Mouse (Mus musculus): ENCODE measurements around the gene Emc8.

Emc8 gene

GRCm38 (mm10) chr8:120642031-120642662 is 26.2 kb downstream of the Emc8 start:
- DNase-seq (ENCODE audit: low read depth in 2 of 2, low spot score in 2 of 2) = no peak

GRCm38 (mm10) chr8:120641245-120641644 is 27.1 kb downstream of the Emc8 start:
- no peak for DNase-seq (ENCODE audit: low read depth in 2 of 2, low spot score in 2 of 2)

DNA sequence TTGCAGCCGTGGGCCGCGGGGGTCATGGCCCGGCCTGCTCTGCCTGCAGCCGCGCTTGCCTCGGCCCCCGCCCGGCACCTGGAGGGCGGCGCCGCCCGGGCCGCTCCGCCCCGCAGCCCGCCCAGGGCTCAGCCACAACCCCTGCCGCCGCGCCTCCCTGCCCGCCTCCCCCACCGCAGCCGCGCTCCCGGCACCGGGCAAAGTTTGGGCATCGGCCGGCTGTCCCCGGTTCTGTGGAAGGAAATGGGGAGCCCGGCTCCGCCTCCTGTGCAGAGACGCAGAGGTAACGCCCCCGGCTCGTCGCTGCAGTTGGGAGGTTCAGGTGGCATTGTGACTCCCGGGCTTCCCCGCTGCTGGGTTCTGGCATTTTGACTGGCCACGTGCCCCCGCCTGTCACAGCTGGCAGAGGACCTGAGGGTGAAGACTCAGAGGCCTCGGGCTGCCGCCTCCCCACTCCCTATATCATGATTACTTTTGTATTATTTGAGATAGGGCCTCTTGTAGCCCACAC is 34.0 kb downstream of the Emc8 start:
- peak; percentile 42 to 43 for DNase-seq (ENCODE audit: low read depth in 2 of 2, low spot score in 2 of 2)

- DNase-seq (ENCODE audit: low read depth in 2 of 2, low spot score in 2 of 2) = no peak
These were observed 34.6 kb downstream of the Emc8 start for GRCm38 (mm10) chr8:120633665-120634271.

DNA sequence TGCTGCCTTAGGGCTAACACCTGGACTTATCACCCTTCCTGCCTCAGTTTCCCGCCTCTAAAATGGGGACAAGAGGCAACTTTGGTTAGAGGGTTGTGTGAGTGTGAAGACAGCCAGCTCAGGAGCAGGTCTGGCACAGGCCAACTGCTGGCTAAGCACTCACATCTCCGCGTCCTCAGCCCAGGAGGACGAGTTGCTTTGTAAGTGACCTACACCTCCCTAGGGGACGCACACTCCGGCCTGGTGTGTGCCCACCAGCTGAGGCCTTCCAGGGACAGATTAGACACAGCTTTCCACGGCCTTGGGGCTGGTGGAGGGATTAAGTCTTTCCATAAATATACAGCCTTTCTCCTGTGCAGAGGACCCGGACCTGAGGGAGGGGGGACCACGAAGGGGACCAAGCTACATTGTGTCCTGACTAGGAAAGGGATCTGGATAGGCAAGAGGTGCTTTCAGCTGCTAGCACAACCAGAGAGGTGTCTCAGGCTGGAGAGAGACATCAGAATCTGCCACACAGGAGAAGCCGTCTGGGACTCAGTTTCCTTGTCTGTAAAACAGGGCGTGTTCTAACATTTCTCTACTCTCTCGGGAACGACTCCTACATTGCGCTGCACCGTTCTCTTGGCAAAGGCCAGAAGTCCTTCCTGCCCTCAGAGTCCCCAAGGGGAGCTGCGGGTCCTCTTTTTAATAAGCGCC is 35.3 kb downstream of the Emc8 start:
- DNase-seq (ENCODE audit: low read depth in 2 of 2, low spot score in 2 of 2) = no peak

- DNase-seq (ENCODE audit: low read depth in 2 of 2, low spot score in 2 of 2) = no peak
These were observed 36.7 kb downstream of the Emc8 start for GRCm38 (mm10) chr8:120631441-120632375.

DNA sequence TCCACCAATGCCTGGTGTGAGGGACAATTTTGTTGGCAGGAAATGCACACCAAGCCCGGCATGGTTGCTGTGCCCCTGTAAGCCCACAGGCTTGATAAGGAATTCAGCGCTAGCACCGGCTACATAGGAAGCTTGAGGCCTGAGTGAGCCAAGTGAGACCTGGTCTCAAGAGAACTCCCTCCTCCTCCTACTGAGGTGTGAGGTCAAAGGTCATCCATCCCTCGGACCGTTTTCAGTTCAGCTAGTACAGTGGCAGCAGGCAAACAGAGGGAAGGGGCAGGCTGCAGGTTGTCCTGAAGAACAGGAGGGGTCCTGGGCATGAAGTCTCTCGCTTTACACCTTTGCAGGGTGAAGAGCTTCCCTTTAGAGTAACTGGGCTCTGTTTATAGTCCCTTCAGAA is 37.5 kb downstream of the Emc8 start:
- no peak for DNase-seq (ENCODE audit: low read depth in 2 of 2, low spot score in 2 of 2)

- DNase-seq (ENCODE audit: low read depth in 2 of 2, low spot score in 2 of 2) = no peak
These were observed 38.3 kb downstream of the Emc8 start for GRCm38 (mm10) chr8:120630031-120630430.

- DNase-seq (ENCODE audit: low read depth in 2 of 2, low spot score in 2 of 2) = no peak
These were observed 41.1 kb downstream of the Emc8 start for GRCm38 (mm10) chr8:120627298-120627697.

GRCm38 (mm10) chr8:120626461-120626860 is 41.9 kb downstream of the Emc8 start:
- DNase-seq (ENCODE audit: low read depth in 2 of 2, low spot score in 2 of 2) = no peak

- no peak for DNase-seq (ENCODE audit: low read depth in 2 of 2, low spot score in 2 of 2)
These were observed 44.8 kb downstream of the Emc8 start for GRCm38 (mm10) chr8:120623608-120624007.

- no peak for DNase-seq (ENCODE audit: low read depth in 2 of 2, low spot score in 2 of 2)
These were observed 46.2 kb downstream of the Emc8 start for GRCm38 (mm10) chr8:120622161-120622560.

DNA sequence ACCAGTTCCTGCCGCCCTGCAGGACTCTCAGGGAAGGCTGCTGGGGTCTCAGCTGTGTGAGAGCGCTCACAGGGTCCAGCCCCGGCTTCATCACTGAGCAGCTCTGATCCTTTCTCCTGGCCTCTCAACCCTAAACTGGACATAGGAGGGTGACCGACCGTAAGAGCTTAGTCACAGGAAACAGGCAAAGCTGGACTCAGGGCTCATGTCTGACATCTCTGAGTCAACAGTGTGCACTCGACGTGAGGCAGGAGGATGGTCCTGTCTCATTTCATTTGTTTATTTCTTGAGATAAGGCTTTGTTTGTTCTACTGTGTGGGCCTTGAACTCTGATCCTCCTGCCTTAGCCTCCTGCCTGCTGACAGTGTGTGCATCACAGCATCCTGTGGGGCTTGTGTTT is 47.9 kb downstream of the Emc8 start:
- no peak for DNase-seq (ENCODE audit: low read depth in 2 of 2, low spot score in 2 of 2)

DNA sequence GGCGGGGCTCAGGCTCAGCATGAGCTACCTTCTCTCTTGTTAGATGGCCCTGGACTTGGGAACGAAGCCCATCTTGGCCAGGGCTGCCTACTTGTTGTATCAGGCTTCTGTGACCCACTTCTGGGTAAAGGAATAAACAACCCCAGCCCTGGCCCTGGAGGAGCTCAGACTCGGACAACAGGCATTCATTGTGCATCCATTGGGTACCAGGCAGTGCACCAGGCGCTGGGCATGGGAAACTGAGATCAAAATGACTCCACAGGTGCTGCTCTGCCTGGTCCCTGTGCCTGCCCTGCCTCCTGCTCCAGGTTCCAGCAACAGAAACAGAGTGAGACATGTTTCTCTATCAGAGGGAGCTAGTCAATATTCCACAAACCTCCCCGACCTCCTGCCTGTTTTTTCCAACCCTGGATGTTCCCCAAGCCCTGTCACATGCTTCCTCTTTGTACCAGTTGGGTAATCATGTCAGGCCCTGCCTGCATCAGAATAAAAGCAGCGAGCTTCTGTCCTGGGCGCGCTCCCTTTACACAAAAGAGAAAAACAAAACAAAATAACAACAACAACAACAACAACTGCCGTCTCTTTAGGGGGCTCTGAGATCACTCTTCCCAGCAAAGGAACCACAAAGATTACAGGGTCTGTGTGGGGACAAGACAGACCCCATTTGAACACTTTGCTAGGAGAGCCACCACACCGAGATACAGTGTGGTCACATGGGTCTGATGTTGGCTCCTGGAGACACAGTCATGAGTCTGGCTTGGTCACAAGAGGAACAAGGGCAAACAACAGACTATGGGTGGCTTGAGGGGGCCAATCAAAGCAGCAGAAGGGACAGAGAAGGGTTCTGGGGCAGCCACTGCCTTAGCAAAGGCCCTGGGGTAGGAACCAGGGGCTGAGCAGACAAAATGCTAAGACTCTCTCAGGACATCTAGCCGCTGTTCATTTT is 48.9 kb downstream of the Emc8 start:
- no peak for DNase-seq (ENCODE audit: low read depth in 2 of 2, low spot score in 2 of 2)

DNA sequence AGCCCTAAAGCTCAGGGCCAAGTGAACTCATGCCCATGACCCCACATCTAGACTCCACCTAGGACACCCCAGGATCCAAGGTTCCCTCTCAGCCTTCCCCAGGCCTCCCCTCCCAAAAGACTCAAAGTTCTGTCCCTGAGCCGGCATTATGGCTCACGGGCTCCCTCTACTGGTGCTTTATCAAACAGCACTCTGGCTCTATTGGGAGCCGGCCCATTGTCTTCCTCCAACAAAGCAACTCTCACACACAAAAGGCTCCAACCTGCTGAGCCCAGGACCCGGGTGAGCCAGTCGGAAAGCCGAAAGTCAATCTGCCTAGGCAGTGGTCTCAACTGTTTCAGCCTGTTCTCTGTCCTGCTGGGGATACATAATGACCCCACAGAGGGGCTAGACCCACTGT is 50.3 kb downstream of the Emc8 start:
- DNase-seq (ENCODE audit: low read depth in 2 of 2, low spot score in 2 of 2) = peak; percentile 59

DNA sequence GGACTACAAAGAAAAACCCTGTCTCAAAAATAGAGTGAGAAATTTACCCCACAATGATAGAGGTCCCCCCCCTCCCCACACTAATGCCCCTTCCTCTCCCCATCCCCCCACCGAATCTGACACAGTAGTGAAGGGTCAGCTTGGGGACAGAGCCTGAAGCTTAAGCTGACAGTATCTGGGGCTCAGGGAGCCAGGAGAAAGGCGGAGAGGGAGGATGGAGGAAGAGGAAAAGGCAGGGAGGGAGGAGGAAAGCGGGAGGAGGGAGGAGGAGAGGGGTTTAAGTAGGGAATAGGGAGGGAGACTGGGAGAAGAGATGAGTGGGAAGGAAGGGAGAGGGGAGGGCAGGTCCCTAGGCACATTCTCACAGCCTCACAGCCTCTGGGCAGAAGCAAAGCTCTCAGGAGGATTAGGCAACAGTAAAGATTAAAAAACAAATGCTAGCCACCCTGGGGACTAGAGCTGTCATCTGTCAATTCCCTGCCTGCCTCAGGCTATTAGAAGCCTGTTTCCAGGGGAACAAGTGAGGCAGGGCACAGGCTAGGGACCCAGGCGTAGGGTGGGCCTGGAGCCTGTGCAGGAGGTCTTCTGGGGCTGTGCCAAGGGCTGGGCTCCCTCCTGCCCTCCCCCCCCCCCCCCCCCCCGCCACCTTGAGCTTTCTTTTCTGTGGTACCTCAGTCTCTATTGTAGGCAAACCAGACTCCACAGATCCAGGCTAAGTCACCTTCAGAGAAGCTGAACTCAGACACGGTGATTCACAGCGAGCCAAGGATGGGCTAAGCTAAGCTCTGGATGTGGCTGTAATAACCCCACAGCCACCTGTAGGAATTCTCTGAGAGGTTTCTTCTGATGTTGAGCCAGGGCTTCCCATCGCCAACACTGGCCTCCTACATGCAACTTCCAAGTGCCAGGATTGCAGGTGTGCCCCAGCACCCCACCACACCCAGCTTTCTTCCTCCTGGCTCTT is 51.4 kb downstream of the Emc8 start:
- DNase-seq (ENCODE audit: low read depth in 2 of 2, low spot score in 2 of 2) = no peak

DNA sequence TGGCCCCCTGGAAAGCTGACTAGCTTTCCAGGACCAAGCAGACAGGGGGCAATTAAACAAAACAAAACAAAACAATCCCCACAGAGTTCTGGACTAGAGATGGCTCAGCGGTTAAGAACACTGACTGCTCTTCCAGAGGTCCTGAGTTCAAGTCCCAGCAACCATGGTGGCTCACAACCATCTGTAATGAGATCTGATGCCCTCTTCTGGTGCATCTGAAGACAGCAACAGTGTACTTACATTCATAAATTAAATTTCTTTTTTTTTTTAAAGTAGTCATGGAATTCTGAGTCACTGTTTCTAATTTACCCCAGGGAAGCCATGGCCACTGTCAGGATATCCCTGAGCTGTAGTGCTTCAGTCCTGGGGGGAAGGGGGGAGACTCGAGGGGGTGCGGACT is 53.9 kb downstream of the Emc8 start:
- DNase-seq (ENCODE audit: low read depth in 2 of 2, low spot score in 2 of 2) = no peak

DNA sequence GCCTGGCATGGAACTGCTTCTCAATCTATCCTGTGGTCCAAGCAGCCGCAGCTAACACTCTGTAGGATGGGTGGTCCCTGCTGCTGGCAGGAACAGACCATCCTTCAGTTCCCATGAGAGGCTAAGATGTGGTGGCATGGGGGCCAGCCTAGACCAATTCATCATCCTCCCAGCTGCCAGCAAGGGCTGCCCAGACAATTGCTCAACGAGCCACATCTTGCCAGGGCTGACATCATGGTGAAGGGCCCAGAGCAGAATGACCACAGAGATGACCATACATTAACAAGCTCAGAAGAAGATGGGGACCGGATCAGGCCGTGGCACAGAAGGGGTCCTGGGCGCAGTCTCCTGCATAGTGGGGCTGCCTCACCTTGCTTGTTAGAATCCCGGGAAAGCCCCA is 57.5 kb downstream of the Emc8 start:
- DNase-seq (ENCODE audit: low read depth in 2 of 2, low spot score in 2 of 2) = no peak

- peak; percentile 50 to 69 for DNase-seq (ENCODE audit: low read depth in 2 of 2, low spot score in 2 of 2)
These were observed 60.5 kb downstream of the Emc8 start for GRCm38 (mm10) chr8:120607885-120608284.
